Mouse (Mus musculus): ENCODE measurements at regions not wholly inside any gene's neighbourhood (a gene's known extent, or its start where the extent isn't known, plus 50 kb on each side); places are given as distances from the start of the nearest gene placed in this dataset.

- Histone ChIP-seq H3K9me3 (replicated peaks; ENCODE audit: low read length) (peaks cover 49% of the 10 kb centered on the region), H3K4me3 (replicated peaks in 1 of 3; ENCODE audit: low read depth in 2 of 3, low read length in 2 of 3, poor library complexity in 1 of 3) (no peak overlapping the region), H3K36me3 (replicated peaks in 1 of 2; ENCODE audit: control insufficient read depth in 1 of 2, insufficient read depth in 1 of 2, low read length in 1 of 2) (no peaks in the 10 kb centered on the region), H3K79me2 (replicated peaks; ENCODE audit: control insufficient read depth, extremely low read depth, insufficient read depth, poor library complexity, severe bottlenecking) (no peaks in the 10 kb centered on the region), H3K9ac (ENCODE audit: insufficient read depth, low read depth) (no peak overlapping the region), H3K27ac (ENCODE audit: insufficient read depth, low read depth) (no peak overlapping the region), H3K27me3 (replicated peaks) (no peaks in the 10 kb centered on the region), H3K4me2 (ENCODE audit: insufficient read depth, low read depth, poor library complexity, severe bottlenecking) (no peak overlapping the region), H3K4me1 (ENCODE audit: control insufficient read depth in 1 of 2, insufficient read depth in 2 of 2) (no peaks in the 10 kb centered on the region)
- no peak for TF ChIP-seq ELF1 (IDR thresholded peaks at IDR 0.05; ENCODE audit: low read depth, low read length)
- TF ChIP-seq ZMIZ1 (IDR thresholded peaks at IDR 0.05; ENCODE audit: low read depth, low read length): no peak
- TF ChIP-seq NRF1 (IDR thresholded peaks at IDR 0.05; ENCODE audit: low read depth, low read length): no peak
- TF ChIP-seq NELFE (IDR thresholded peaks at IDR 0.05; ENCODE audit: low read depth, low read length): no peak
- no peak for TF ChIP-seq MAX (IDR thresholded peaks at IDR 0.05; ENCODE audit: low read length)
- TF ChIP-seq SMC3 (IDR thresholded peaks at IDR 0.05; ENCODE audit: low read depth, low read length): no peak
- TF ChIP-seq HCFC1 (IDR thresholded peaks at IDR 0.05; ENCODE audit: low read depth, low read length): no peak
- no peak for TF ChIP-seq POLR2A (IDR thresholded peaks at IDR 0.05; ENCODE audit: low read depth, low read length)
- TF ChIP-seq MXI1 (IDR thresholded peaks at IDR 0.05; ENCODE audit: low read depth, low read length): no peak
- no peak for TF ChIP-seq TBP (conservative IDR thresholded peaks at IDR 0.05; ENCODE audit: low read depth, low read length)
- no peak for TF ChIP-seq POLR2AphosphoS2 (IDR thresholded peaks at IDR 0.05; ENCODE audit: low read depth, low read length)
- no peak for TF ChIP-seq IRF4 (IDR thresholded peaks at IDR 0.05; ENCODE audit: low read depth, low read length)
- TF ChIP-seq ZC3H11A (IDR thresholded peaks at IDR 0.05; ENCODE audit: low read depth, low read length): no peak
- no peak for TF ChIP-seq USF2 (conservative IDR thresholded peaks at IDR 0.05; ENCODE audit: low read depth, low read length)
- no peak for TF ChIP-seq GABPA (IDR thresholded peaks at IDR 0.05; ENCODE audit: insufficient replicate concordance, low read depth, low read length)
- dilution Hi-C loops (cut with MboI; ENCODE audit: extremely low pct_ligation_motif_present, extremely low pct_unique_long_range_greater_than_20kb, low sequenced_read_pairs): no loop called here
- in situ Hi-C loops (cut with MboI; ENCODE audit: low pct_ligation_motif_present, low pct_unique_long_range_greater_than_20kb, low sequenced_read_pairs): no loop called here
- DNase-seq (ENCODE audit: extremely low read depth): no peak
These were observed 103.0 kb upstream of the Satb1 start for GRCm38 (mm10) chr17:51936071-51936470.

GRCm38 (mm10) chr17:51926392-51926791 lies 93.3 kb upstream of the Satb1 start:
- in situ Hi-C loops (cut with MboI; ENCODE audit: low pct_ligation_motif_present, low pct_unique_long_range_greater_than_20kb, low sequenced_read_pairs) (no loop called here), dilution Hi-C loops (cut with MboI; ENCODE audit: extremely low pct_ligation_motif_present, extremely low pct_unique_long_range_greater_than_20kb, low sequenced_read_pairs) (no loop called here)
- H3K4me1 ChIP-seq (ENCODE audit: control insufficient read depth in 1 of 2, insufficient read depth in 2 of 2): no peaks in the 10 kb centered on the region
- no peak for DNase-seq (ENCODE audit: extremely low read depth)
- no peaks in the 10 kb centered on the region for H3K79me2 ChIP-seq (replicated peaks; ENCODE audit: control insufficient read depth, extremely low read depth, insufficient read depth, poor library complexity, severe bottlenecking)
- no peak overlapping the region for H3K27ac ChIP-seq (ENCODE audit: insufficient read depth, low read depth)
- no peaks in the 10 kb centered on the region for H3K36me3 ChIP-seq (replicated peaks in 1 of 2; ENCODE audit: control insufficient read depth in 1 of 2, insufficient read depth in 1 of 2, low read length in 1 of 2)
- no peak overlapping the region for H3K4me3 ChIP-seq (replicated peaks in 1 of 3; ENCODE audit: low read depth in 2 of 3, low read length in 2 of 3, poor library complexity in 1 of 3)
- TF ChIP-seq PAX5 (IDR thresholded peaks at IDR 0.05; ENCODE audit: low read length) (no peak), TBP (conservative IDR thresholded peaks at IDR 0.05; ENCODE audit: low read depth, low read length) (no peak), MEF2A (IDR thresholded peaks at IDR 0.05; ENCODE audit: borderline replicate concordance, low read depth, low read length) (no peak), UBTF (IDR thresholded peaks at IDR 0.05; ENCODE audit: low read depth, low read length) (no peak)
- H3K9me3 ChIP-seq (replicated peaks; ENCODE audit: low read length): peaks cover 31% of the 10 kb centered on the region
- H3K9ac ChIP-seq (ENCODE audit: insufficient read depth, low read depth): no peak overlapping the region
- H3K27me3 ChIP-seq (replicated peaks): no peaks in the 10 kb centered on the region
- H3K4me2 ChIP-seq (ENCODE audit: insufficient read depth, low read depth, poor library complexity, severe bottlenecking): no peak overlapping the region

Data from CH12.LX (cell line).